Mouse (Mus musculus): ENCODE data around the gene Cers6. TPM values are rescaled to one million over a fixed set of nuclear protein-coding genes. Genes with fewer than 3 reads are reported as not detected.
A peak's percentile ranks its signal among the peaks of the same experiment; 100 is the strongest.

Gene Cers6
- polyA plus RNA-seq, 1 experiment from 2014 or later = 8.2 TPM

DNA sequence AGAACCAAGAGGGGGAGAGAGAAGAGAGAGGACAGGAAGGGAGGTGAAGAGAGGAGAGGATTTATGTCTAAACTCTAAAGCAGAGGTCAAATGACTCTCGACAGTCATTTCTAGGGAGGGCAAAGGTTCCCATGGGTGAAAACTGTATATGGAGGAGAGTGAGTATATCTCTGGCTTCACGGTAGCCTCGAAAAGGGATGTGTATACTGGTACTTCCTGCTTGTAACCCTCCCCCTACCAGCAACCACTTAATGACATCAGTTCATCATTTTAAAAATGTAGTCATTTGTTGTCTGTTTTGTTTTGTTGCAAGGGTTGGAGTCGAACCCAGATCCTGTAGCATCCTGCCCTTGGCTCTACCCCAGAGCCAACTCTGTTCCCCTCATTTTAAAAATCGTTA is 17.9 kb upstream of the Cers6 start:
- no peak for ATAC-seq
- Histone ChIP-seq H3K36me3 (replicated peaks; ENCODE audit: insufficient read depth, low read length) (no peaks in the 10 kb centered on the region), H3K4me1 (ENCODE audit: insufficient read depth) (peaks cover 4% of the 10 kb centered on the region; the same call in 1 of the 2 replicates), H3K27me3 (ENCODE audit: insufficient read depth, low read length) (no peaks in the 10 kb centered on the region), H3K9me3 (ENCODE audit: low read length) (no peaks in the 10 kb centered on the region), H3K4me3 (ENCODE audit: low read depth, low read length) (no peak overlapping the region), H3K9ac (replicated peaks) (no peak overlapping the region), H3K27ac (ENCODE audit: low read depth) (no peak overlapping the region), H3K4me2 (ENCODE audit: low read depth, low read length) (no peak overlapping the region)
- DNase-seq = no peak
- TF ChIP-seq CTCF (IDR thresholded peaks at IDR 0.05; ENCODE audit: low read depth) (no peak), EP300 (IDR thresholded peaks at IDR 0.05; ENCODE audit: low read depth) (no peak)
- WGBS (ENCODE audit: insufficient replicate concordance) = 66% methylated on average over 5 of the region's 5 CpGs

GRCm38 (mm10) chr2:68844530-68844929 is 16.7 kb upstream of the Cers6 start:
- 57% methylated on average over 2 of the region's 2 CpGs for whole genome bisulfite sequencing (ENCODE audit: insufficient replicate concordance)
- Histone ChIP-seq H3K4me1 (ENCODE audit: insufficient read depth) (peaks cover 9% of the 10 kb centered on the region), H3K27me3 (ENCODE audit: insufficient read depth, low read length) (no peaks in the 10 kb centered on the region), H3K4me3 (ENCODE audit: low read depth, low read length) (peak overlapping the region; percentile 41), H3K4me2 (ENCODE audit: low read depth, low read length) (peak overlapping the region; percentile 52), H3K36me3 (replicated peaks; ENCODE audit: insufficient read depth, low read length) (no peaks in the 10 kb centered on the region), H3K27ac (ENCODE audit: low read depth) (peak overlapping the region; percentile 89; the same call in 1 of the 2 replicates), H3K9ac (replicated peaks) (no peak overlapping the region), H3K9me3 (ENCODE audit: low read length) (no peaks in the 10 kb centered on the region)
- TF ChIP-seq EP300 (IDR thresholded peaks at IDR 0.05; ENCODE audit: low read depth) = no peak
- no peak for TF ChIP-seq CTCF (IDR thresholded peaks at IDR 0.05; ENCODE audit: low read depth)
- DNase-seq (no peak), ATAC-seq (no peak)

GRCm38 (mm10) chr2:68845002-68845740 is 16.1 kb upstream of the Cers6 start:
- H3K4me3 ChIP-seq (ENCODE audit: low read depth, low read length) = peak overlapping the region; percentile 41
- TF ChIP-seq CTCF (IDR thresholded peaks at IDR 0.05; ENCODE audit: low read depth) (no peak), EP300 (IDR thresholded peaks at IDR 0.05; ENCODE audit: low read depth) (peak; percentile 70; the same call in 1 of the 2 replicates)
- ATAC-seq = peak; percentile 98
- no peak overlapping the region; the same call in 1 of the 2 replicates for H3K9ac ChIP-seq (replicated peaks)
- H3K36me3 ChIP-seq (replicated peaks; ENCODE audit: insufficient read depth, low read length) = no peaks in the 10 kb centered on the region
- peak overlapping the region; percentile 89 for H3K27ac ChIP-seq (ENCODE audit: low read depth)
- no peaks in the 10 kb centered on the region for H3K27me3 ChIP-seq (ENCODE audit: insufficient read depth, low read length)
- WGBS (ENCODE audit: insufficient replicate concordance) = 72% methylated on average over 13 of the region's 13 CpGs
- H3K9me3 ChIP-seq (ENCODE audit: low read length) = no peaks in the 10 kb centered on the region
- peaks cover 9% of the 10 kb centered on the region for H3K4me1 ChIP-seq (ENCODE audit: insufficient read depth)
- peak; percentile 55 for DNase-seq
- H3K4me2 ChIP-seq (ENCODE audit: low read depth, low read length) = peak overlapping the region; percentile 52

- Histone ChIP-seq H3K27me3 (ENCODE audit: insufficient read depth, low read length) (no peaks in the 10 kb centered on the region), H3K27ac (ENCODE audit: low read depth) (peak overlapping the region; percentile 85; the same call in 1 of the 2 replicates), H3K9ac (replicated peaks) (no peak overlapping the region), H3K9me3 (ENCODE audit: low read length) (no peaks in the 10 kb centered on the region), H3K4me1 (ENCODE audit: insufficient read depth) (peaks cover 25% of the 10 kb centered on the region), H3K4me2 (ENCODE audit: low read depth, low read length) (peak overlapping the region; percentile 86), H3K4me3 (ENCODE audit: low read depth, low read length) (no peak overlapping the region), H3K36me3 (replicated peaks; ENCODE audit: insufficient read depth, low read length) (no peaks in the 10 kb centered on the region)
- DNase-seq (no peak), ATAC-seq (peak; percentile 6; the same call in 1 of the 2 replicates)
- TF ChIP-seq CTCF (IDR thresholded peaks at IDR 0.05; ENCODE audit: low read depth) (no peak), EP300 (IDR thresholded peaks at IDR 0.05; ENCODE audit: low read depth) (0 out of 2 replicates have a peak, but pooled peaks have one; percentile 36)
- 38% methylated on average over 2 of the region's 2 CpGs for WGBS (ENCODE audit: insufficient replicate concordance)
These were observed 850 bp upstream of the Cers6 start for GRCm38 (mm10) chr2:68860391-68860790.

DNA sequence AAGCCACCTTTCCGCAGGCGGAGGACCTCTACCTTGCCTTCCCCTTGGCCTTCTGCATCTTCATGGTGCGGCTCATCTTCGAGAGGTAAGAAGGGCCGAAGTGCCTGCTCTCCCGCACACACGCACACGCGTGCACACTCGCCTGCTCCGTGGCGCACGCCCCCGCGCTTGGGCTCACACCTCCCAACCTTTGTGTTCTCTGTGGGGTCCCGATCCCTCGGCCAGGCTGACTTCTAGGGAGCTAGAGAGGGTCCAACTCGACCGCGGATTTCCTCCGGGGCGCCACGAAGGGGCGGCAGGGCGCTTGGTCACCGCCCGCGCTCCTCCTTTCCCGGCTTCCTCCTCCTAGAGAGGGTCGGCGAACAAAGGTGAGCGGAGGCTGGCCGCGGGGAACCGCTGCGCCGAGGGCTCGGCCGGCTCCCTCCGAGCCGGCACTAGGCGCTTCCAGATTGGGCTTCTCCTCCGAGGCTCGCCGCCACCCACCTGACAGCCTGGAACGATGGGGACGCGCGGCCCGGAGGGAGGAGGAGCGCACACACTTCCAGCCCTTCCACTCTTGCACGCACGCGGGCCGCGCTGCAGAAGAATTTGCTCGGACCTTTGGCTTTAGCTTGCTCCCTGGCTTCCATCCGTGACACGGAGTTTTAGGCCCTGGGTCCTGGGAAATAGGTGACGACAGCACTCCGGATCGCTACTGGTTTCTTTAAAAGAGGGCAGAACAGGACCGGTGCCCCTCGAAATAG is 651 bp downstream of the Cers6 start:
- Histone ChIP-seq H3K4me3 (ENCODE audit: low read depth, low read length) (peak overlapping the region; percentile 82), H3K27ac (ENCODE audit: low read depth) (peak overlapping the region; percentile 85), H3K27me3 (ENCODE audit: insufficient read depth, low read length) (no peaks in the 10 kb centered on the region), H3K36me3 (replicated peaks; ENCODE audit: insufficient read depth, low read length) (no peaks in the 10 kb centered on the region), H3K9me3 (ENCODE audit: low read length) (no peaks in the 10 kb centered on the region), H3K9ac (replicated peaks) (peak overlapping the region; percentile 79), H3K4me2 (ENCODE audit: low read depth, low read length) (peak overlapping the region; percentile 86), H3K4me1 (ENCODE audit: insufficient read depth) (peaks cover 25% of the 10 kb centered on the region)
- ATAC-seq (peak; percentile 31), DNase-seq (peak; percentile 51)
- WGBS (ENCODE audit: insufficient replicate concordance) = under 1% methylated on average over 62 of the region's 64 CpGs
- TF ChIP-seq CTCF (IDR thresholded peaks at IDR 0.05; ENCODE audit: low read depth) (no peak), EP300 (IDR thresholded peaks at IDR 0.05; ENCODE audit: low read depth) (no peak)
